Mouse (Mus musculus): ENCODE results near the gene Tial1. TPM values are rescaled to one million over a fixed set of nuclear protein-coding genes. Genes with fewer than 3 reads are reported as not detected.
A peak's percentile ranks its signal among the peaks of the same experiment; 100 is the strongest.

Gene Tial1
- polyA plus RNA-seq (2015; fragmentation: Nextera tagmentation; extraction: Ambion mirVana): 25.3 and 32.2 TPM in 2 replicates

DNA sequence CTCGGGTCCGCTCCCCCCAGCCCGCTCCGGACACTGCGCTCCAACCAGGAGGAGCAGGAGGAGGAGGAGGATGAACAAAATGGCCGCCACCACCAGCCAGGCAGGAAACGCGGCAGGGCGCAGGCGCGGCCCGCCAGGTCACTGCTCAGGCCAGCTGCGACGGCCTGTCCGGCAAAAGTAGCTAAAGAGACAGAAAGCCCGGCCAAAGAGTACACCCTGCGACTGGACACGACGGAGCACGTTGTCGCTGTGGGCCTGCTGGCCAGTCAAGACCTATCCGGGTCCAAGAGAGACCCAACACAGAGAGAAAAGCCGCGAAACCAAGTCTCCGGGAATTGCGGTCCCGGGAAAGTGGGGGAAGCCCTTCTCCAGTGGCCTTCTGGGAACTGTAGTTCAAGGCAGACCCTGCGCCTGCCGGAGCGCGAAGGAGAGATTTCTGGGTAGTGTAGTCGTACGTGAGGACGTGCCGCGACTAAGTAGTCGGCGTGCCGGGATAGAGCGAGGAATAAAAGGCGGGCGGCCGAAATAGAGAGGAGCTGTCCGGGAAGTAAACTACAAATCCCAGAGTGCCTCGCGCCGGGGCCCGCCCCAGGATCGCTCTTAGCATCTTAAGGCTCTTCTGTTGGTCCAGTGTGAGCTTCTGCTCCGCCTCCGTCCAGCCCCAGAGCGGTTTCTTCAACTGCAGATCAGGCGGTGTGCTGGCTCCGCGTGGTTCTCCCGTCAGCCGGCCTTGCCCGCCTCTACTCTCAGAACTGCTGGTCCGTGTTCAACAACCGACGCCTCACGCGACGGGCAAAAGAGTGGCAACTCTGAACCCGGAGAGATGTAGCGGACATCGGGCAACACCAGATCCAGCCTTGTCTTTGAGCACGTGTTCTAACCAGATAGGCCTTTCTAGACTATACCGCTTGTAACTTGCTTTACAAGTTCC is at the start of gene Tial1:
Gene Tial1 (minus strand): TSS at position 433 of the 931 bp plus-strand sequence.
- Histone ChIP-seq H3K9me3 (no peaks in the 10 kb centered on the region), H3K4me2 (peak within 1 kb of the TSS; percentile 92), H3K4me3 (peak within 1 kb of the TSS; percentile 83), H3K9ac (peak within 1 kb of the TSS; percentile 83), H3K4me1 (peaks cover 24% of the 10 kb centered on the region), H3K27ac (peak within 1 kb of the TSS; percentile 94), H3K36me3 (replicated peaks) (no peaks in the 10 kb centered on the region), H3K27me3 (replicated peaks) (no peaks in the 10 kb centered on the region)
- ATAC-seq (replicated peaks): peak; percentile 99
- under 1% methylated on average over 69 of the region's 69 CpGs for WGBS

DNA sequence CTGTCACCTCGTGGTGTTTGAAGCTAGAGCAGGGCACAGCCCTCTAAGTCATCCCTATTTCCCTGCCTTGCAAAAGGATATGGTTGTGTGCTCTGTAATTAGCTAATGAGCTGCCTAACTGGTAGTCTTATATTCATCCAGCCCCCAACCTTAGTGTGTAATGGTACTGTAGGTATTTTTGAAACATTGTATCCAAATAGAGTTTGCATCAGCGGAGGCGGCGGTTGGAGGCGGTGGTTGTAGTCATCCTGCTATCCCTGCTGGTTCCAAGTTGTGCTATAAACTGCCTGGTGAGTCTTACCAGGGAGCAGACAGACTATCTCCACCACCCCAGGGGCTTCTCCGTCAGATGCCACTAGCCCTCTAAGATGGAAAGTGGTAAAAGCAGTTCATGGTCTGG is 42.6 kb upstream of the Tial1 start:
- H3K9me3 ChIP-seq: no peaks in the 10 kb centered on the region
- H3K4me1 ChIP-seq: no peaks in the 10 kb centered on the region
- H3K4me2 ChIP-seq: no peak overlapping the region
- H3K27ac ChIP-seq: no peak overlapping the region
- ATAC-seq (replicated peaks): no peak
- no peak overlapping the region for H3K4me3 ChIP-seq
- no peak overlapping the region for H3K9ac ChIP-seq
- 91% methylated on average over 6 of the region's 6 CpGs for WGBS
- no peaks in the 10 kb centered on the region for H3K27me3 ChIP-seq (replicated peaks)
- H3K36me3 ChIP-seq (replicated peaks): no peaks in the 10 kb centered on the region

DNA sequence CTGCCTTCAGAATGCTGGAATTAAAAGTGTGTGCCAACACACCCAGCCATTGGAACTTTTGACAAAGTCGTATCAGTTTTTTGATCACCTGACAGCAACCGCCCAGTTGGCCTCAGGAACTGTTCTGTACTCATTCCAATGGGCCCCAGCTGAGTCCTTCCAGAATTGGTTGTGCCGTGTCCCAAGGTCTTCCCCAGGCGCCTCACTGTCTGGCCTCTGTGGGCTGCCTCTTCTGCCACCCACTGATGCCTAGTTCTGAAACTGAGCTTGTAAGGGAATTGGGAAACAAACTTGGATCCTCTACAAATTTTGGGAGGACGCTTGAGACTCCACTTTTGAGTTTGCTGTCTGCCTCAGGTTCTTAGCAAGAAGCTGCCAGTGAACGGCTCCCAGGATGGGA is 38.3 kb upstream of the Tial1 start:
- Histone ChIP-seq H3K9me3 (no peaks in the 10 kb centered on the region), H3K4me3 (no peak overlapping the region), H3K9ac (no peak overlapping the region), H3K36me3 (replicated peaks) (no peaks in the 10 kb centered on the region), H3K27me3 (replicated peaks) (no peaks in the 10 kb centered on the region), H3K4me1 (no peaks in the 10 kb centered on the region), H3K4me2 (no peak overlapping the region), H3K27ac (no peak overlapping the region)
- 83% methylated on average over 6 of the region's 6 CpGs for WGBS
- ATAC-seq (replicated peaks): no peak

DNA sequence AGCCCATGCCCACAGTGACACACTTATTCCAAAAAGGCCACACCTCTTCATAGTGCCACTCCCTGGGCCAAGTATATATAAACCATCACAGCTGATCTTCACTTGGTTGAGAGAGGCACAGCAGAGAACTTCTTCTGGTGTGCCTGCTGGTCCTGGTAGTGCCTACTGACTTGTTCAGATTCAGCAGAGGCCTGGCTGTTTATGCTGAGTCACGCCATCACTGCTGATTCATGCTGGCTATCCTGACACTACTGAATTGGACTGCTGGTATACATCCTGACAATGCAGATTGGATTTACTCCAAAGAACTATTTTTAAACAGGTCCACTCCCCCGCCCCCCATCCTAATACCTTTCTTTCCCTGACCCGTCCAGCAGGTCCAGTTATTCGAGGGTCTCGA is 33.0 kb upstream of the Tial1 start:
- Histone ChIP-seq H3K4me2 (no peak overlapping the region), H3K4me3 (no peak overlapping the region), H3K27me3 (replicated peaks) (no peaks in the 10 kb centered on the region), H3K9me3 (no peaks in the 10 kb centered on the region), H3K27ac (no peak overlapping the region), H3K4me1 (no peaks in the 10 kb centered on the region), H3K36me3 (replicated peaks) (no peaks in the 10 kb centered on the region), H3K9ac (no peak overlapping the region)
- no peak for ATAC-seq (replicated peaks)
- WGBS: 87% methylated on average over 5 of the region's 5 CpGs

DNA sequence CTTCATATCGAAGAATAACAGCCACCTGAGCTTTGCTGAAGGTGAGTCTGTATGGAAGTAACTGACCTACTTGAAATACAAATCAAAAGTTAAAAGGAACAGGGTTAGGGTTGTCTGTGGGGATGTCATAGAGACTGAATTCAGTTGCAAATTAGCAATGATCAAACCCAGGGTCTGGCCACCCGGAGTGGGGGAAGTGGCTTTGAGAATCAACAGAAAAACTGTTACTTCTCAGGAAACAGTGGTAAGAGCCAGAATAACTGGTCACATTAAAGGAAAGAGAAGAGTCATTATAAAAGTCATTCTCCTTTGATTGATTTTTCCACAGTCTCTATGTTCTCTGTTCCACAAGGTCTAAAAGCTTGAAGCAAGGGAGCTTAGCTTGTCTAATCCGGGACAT is 27.5 kb upstream of the Tial1 start:
- WGBS: 96% methylated on average over 3 of the region's 3 CpGs

DNA sequence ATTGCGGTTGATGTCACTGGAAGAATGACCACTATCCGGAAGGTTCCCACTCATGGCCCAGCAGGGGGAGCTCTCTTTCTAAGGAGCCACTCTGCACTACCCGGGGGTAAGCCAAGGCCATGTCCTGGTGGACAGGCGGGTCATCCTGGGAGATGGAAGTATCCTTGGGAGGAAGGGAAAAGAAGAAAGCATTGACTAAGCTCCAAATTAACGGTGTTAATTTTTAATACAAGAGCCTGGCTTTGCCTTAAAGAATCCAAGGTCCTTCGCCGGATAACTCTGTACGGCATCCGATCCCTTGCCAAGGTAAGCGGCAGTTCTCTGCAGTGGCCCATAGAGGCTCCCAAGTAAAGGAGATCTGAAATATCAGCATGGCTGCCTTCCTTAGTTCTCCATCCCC is 12.8 kb upstream of the Tial1 start:
- 27% methylated on average over 10 of the region's 10 CpGs for WGBS
- Histone ChIP-seq H3K27me3 (replicated peaks) (no peaks in the 10 kb centered on the region), H3K36me3 (replicated peaks) (no peaks in the 10 kb centered on the region), H3K4me3 (peak overlapping the region; percentile 32), H3K9ac (no peak overlapping the region; the same call in 1 of the 2 replicates), H3K27ac (peak overlapping the region; percentile 34; the same call in 1 of the 2 replicates), H3K4me1 (no peaks in the 10 kb centered on the region), H3K9me3 (no peaks in the 10 kb centered on the region), H3K4me2 (peak overlapping the region; percentile 43)
- 0 out of 2 replicates have a peak, but pooled peaks have one; percentile 72 for ATAC-seq (replicated peaks)

More for the DNA sequence above, 27.5 kb upstream of the Tial1 start:
- no peaks in the 10 kb centered on the region for H3K36me3 ChIP-seq (replicated peaks)
- no peaks in the 10 kb centered on the region for H3K27me3 ChIP-seq (replicated peaks)
- H3K4me1 ChIP-seq: no peaks in the 10 kb centered on the region
- no peak overlapping the region for H3K4me3 ChIP-seq
- no peak overlapping the region for H3K9ac ChIP-seq
- ATAC-seq (replicated peaks): no peak
- 0 out of 2 replicates have a peak, but pooled peaks cover 20% of the 10 kb centered on the region for H3K9me3 ChIP-seq
- no peak overlapping the region for H3K4me2 ChIP-seq
- no peak overlapping the region for H3K27ac ChIP-seq

DNA sequence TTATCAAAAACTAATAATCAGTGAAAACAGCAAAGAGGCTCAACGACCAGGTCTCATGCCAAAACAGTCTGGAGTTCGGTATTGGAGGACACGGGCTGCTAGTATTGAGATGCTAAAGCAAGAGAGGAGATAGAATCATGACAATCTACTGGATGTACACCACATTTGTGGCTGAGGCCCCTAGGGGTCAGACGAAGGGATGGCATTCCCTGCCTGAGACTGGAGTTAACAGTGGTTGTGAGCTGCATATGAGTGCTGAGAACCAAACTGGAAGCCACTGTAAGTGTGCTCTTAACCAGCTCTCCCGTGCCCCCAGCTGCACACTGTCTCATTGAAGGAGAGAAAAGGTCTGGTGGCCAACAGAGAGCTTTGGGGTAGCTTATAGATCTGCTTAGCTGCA is 889 bp upstream of the Tial1 start:
- peak overlapping the region; percentile 94; the same call in 1 of the 2 replicates for H3K27ac ChIP-seq
- peak overlapping the region; percentile 34; the same call in 1 of the 2 replicates for H3K9ac ChIP-seq

DNA sequence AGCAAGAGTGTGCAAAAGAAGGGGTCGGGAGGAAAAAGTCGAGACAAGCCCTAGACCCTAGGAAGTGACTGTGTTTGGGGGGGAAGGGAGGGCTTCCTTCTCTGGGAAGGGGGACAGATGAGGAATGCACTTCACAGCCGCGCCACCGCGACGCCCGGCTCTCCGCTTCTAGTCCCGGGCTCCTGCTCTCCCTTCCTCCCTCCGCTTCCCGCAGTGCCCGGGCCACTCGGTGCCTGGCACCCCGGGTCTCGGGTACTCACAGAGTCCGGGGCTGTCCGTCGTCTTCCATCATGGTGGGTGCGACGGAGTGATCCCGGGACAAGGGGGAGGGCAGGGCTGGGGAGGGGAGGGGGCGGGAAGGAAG is 670 bp downstream of the Tial1 start:
- peak overlapping the region; percentile 83 for H3K4me3 ChIP-seq
- H3K9me3 ChIP-seq: no peaks in the 10 kb centered on the region
- peak overlapping the region; percentile 94 for H3K27ac ChIP-seq
- H3K4me1 ChIP-seq: peaks cover 24% of the 10 kb centered on the region
- peak; percentile 50 for ATAC-seq (replicated peaks)
- no peaks in the 10 kb centered on the region for H3K36me3 ChIP-seq (replicated peaks)
- WGBS: under 1% methylated on average over 22 of the region's 23 CpGs
- H3K4me2 ChIP-seq: peak overlapping the region; percentile 92
- peak overlapping the region; percentile 83 for H3K9ac ChIP-seq
- H3K27me3 ChIP-seq (replicated peaks): no peaks in the 10 kb centered on the region

More for the DNA sequence above, 889 bp upstream of the Tial1 start:
- Histone ChIP-seq H3K9me3 (no peaks in the 10 kb centered on the region), H3K4me1 (peaks cover 22% of the 10 kb centered on the region), H3K36me3 (replicated peaks) (no peaks in the 10 kb centered on the region), H3K4me2 (peak overlapping the region; percentile 92), H3K27me3 (replicated peaks) (no peaks in the 10 kb centered on the region), H3K4me3 (peak overlapping the region; percentile 83)
- 69% methylated on average over 5 of the region's 5 CpGs for WGBS
- ATAC-seq (replicated peaks): no peak

DNA sequence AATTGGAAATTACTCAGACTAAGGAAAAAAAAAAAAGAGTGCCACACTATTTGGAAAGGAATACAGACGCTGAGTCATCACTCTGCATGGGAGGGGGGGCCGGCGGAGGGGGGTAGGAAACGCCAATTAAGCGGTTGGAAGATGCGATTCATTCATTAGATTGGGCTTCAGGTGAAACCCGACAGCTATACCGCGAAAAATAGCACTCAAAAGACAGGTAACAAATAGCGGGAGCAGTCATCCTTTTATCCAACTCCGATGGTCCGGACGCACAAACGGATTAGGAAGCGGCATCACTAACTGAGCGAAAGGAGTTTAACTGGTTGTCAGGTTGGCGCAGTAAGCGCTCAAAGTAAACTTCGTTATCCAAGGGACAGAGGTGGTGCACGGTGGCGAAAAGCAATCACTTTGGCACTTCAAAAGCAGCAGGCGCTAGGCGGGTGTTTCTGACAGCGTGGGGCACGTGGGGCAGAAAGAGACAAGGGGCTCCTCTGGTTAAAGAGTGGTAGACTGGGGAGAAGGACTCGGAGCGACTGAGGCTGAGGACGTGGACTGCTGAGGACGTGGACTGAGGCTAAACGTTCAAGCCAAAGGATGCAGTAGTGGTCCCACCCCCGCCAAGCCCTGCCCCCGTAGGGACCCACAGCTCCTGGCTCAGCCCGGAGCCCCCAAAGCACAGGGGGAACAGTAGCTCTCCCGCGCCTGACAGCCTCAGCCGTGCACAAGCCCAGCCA is 1.2 kb downstream of the Tial1 start:
- peak; percentile 1; the same call in 1 of the 2 replicates for ATAC-seq (replicated peaks)

DNA sequence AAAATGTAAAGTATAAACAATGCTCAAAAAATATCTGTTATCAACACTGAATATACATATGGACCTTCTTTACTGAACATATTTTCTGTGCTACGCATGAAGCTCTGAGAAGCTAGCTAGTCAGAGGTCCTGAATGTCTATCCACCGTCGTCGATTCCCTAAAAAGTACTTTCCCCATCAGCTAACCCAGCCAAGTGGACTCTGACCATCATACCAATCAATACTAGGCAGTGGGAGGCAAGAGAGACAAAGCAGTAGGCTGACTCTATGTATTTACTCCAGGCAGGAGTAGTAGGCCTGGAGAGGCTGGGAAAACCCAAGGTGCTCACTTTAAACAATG is 1.8 kb downstream of the Tial1 start:
- no peak for ATAC-seq (replicated peaks)
- Histone ChIP-seq H3K27ac (peak overlapping the region; percentile 94), H3K4me3 (peak overlapping the region; percentile 83), H3K4me2 (peak overlapping the region; percentile 92), H3K4me1 (peaks cover 24% of the 10 kb centered on the region), H3K27me3 (replicated peaks) (no peaks in the 10 kb centered on the region), H3K9ac (peak overlapping the region; percentile 83), H3K9me3 (no peaks in the 10 kb centered on the region), H3K36me3 (replicated peaks) (no peaks in the 10 kb centered on the region)
- WGBS: 14% methylated on average over 4 of the region's 4 CpGs

More for the DNA sequence above, 1.2 kb downstream of the Tial1 start:
- Histone ChIP-seq H3K9me3 (no peaks in the 10 kb centered on the region), H3K4me2 (peak overlapping the region; percentile 92), H3K27ac (peak overlapping the region; percentile 94), H3K9ac (peak overlapping the region; percentile 83), H3K36me3 (replicated peaks) (no peaks in the 10 kb centered on the region), H3K27me3 (replicated peaks) (no peaks in the 10 kb centered on the region), H3K4me3 (peak overlapping the region; percentile 83), H3K4me1 (peaks cover 24% of the 10 kb centered on the region)
- under 1% methylated on average over 36 of the region's 36 CpGs for WGBS

DNA sequence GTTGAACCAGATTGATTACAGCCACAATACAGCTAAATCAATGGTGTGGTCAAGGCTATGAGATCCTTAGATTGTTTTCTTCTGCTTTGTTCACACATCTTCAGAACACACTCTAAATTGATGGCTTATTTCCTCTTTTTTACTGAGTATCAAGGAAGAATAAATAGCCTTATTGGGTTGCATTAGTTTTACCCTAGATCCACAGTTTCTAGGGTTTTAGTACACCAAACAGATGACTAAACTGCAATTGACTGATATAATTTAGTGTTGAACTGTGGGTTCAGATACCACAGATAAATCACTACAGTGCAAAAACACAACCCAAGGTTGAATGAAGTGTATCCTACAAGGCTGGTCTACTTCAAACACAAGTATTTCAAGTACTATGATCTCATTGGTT is 3.5 kb downstream of the Tial1 start:
- no peaks in the 10 kb centered on the region for H3K9me3 ChIP-seq
- no peak for ATAC-seq (replicated peaks)
- no peak overlapping the region for H3K27ac ChIP-seq
- H3K27me3 ChIP-seq (replicated peaks): no peaks in the 10 kb centered on the region
- H3K36me3 ChIP-seq (replicated peaks): 0 out of 2 replicates have a peak, but pooled peaks cover 9% of the 10 kb centered on the region
- no peak overlapping the region for H3K4me3 ChIP-seq
- no peak overlapping the region for H3K9ac ChIP-seq
- H3K4me2 ChIP-seq: no peak overlapping the region
- peaks cover 24% of the 10 kb centered on the region for H3K4me1 ChIP-seq

DNA sequence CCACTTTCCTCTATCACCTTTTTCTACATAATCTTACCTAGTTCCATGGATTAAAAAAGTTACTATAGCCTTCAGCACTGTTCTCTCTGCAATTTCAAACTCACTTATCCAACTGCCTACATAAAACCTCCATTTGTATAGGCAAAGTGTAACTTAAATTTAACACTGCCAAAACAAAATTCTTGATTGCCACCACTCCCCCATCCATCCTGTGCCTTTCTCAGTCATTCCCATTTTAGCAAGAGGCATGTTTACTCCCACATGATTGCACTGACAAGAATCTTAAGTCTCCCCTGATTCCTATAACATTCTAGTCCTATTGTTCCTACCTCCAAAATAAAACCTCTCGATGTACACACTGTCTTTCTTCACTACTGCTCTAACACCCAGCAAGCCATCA is 8.8 kb downstream of the Tial1 start:
- H3K9me3 ChIP-seq: no peaks in the 10 kb centered on the region
- no peak overlapping the region for H3K4me2 ChIP-seq
- no peak overlapping the region for H3K9ac ChIP-seq
- no peaks in the 10 kb centered on the region for H3K27me3 ChIP-seq (replicated peaks)
- no peak overlapping the region for H3K27ac ChIP-seq
- no peak for ATAC-seq (replicated peaks)
- H3K36me3 ChIP-seq (replicated peaks): peaks cover 19% of the 10 kb centered on the region; the same call in 1 of the 2 replicates
- no peak overlapping the region for H3K4me3 ChIP-seq
- WGBS: 94% methylated on average over 1 of the region's 1 CpGs
- H3K4me1 ChIP-seq: peaks cover 4% of the 10 kb centered on the region

Measured in midbrain, embryonic 15.5 days (tissue).